Mouse (Mus musculus) testis, adult 2 months (tissue): ENCODE measurements at regions not wholly inside any gene's neighbourhood (a gene's known extent, or its start where the extent isn't known, plus 50 kb on each side); places are given as distances from the start of the nearest gene placed in this dataset.

Experiments
- CTCF ChIP-seq: fragments of 200-500 bp; IDR thresholded peaks from 2 replicates; pipeline ENCODE4 v1.5.1; 2012; ENCODE audit warnings: low read depth, mild to moderate bottlenecking, inconsistent platforms, low read length, moderate library complexity; ENCODE audit not compliant: control insufficient read depth, insufficient read depth, insufficient replicate concordance
- POLR2A ChIP-seq: fragments of 200-500 bp; IDR thresholded peaks from 2 replicates; pipeline ENCODE4 v1.6.1; 2012; ENCODE audit warnings: low read depth, mild to moderate bottlenecking, inconsistent platforms, low read length, moderate library complexity; ENCODE audit not compliant: control insufficient read depth

- TF ChIP-seq POLR2A: no peak
- no peak for TF ChIP-seq CTCF
Observed at GRCm38 (mm10) chr4:142485784-142486423, 246.7 kb upstream of the Kazn start.
